Mouse (Mus musculus): Measurements from ENCODE around the gene Ccdc61. TPM values are rescaled to one million over a fixed set of nuclear protein-coding genes. Genes with fewer than 3 reads are reported as not detected.

The Ccdc61 gene
- 23.5 and 23.6 TPM in 2 replicates for polyA plus RNA-seq (2015; fragmentation: Nextera tagmentation; extraction: Ambion mirVana)

DNA sequence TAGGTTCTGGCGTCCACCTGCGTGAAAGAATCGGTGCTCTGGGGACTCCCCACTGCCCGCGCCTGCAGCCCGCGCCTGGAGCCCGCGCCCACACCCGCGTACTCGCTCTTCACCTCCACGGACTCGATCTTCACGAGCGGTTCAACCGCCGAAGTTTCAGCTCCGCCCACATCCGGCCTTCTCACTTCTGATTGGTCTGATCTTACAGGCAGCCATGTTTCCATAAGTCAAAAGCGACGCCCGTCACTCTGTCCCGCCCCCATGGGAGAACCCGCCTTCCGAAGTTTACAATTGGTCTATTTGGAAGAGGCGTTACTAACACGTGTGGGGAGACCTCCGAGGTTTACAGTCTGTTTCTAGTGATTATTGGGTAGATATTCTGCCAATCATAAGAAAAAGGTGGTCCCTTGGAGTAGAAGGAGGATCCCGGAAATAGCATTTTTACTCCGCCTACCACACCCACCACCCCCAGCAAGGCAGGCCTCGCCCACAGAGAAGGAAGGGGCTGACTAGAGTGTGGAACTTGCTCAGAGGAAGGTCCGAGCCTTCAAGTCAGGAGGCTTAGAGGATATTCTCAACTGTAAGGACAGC is at the start of gene Ccdc61:
Gene Ccdc61 (minus strand): TSS at position 175 of the 591 bp plus-strand sequence.
- peak; percentile 99 for ATAC-seq (ENCODE audit: low FRiP score)
- under 1% methylated on average over 33 of the region's 33 CpGs for WGBS

DNA sequence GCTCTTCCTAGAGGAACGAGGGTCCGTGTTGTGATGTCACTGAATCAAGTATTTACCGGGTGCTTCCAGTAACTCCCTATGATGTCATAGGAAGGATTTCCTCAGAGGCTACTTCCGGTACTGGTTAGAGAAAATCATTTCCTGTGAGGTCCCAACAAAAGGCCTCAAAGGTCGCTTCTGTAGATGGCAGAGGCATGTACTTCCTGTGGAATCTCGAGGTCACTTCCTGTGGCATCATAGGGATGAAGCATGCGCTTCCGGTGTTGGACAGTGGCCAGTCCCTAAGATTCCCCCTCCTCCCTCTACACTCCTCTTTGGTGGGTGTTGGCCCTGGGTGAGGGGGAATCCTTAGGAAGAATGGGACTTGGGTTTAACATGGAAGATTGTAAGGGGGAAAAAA is 49.2 kb upstream of the Ccdc61 start:
- Histone ChIP-seq H3K4me3 (no peak overlapping the region), H3K9me3 (no peaks in the 10 kb centered on the region), H3K4me2 (no peak overlapping the region), H3K4me1 (replicated peaks) (peaks cover 76% of the 10 kb centered on the region), H3K9ac (no peak overlapping the region), H3K36me3 (peaks cover 29% of the 10 kb centered on the region), H3K27me3 (no peaks in the 10 kb centered on the region), H3K27ac (peak overlapping the region; percentile 31)
- WGBS: 60% methylated on average over 8 of the region's 8 CpGs
- no peak for ATAC-seq (ENCODE audit: low FRiP score)

More for the DNA sequence above, at the start of gene Ccdc61:
- H3K4me3 ChIP-seq: peak within 1 kb of the TSS; percentile 64
- H3K9ac ChIP-seq: peak within 1 kb of the TSS; percentile 70
- no peaks in the 10 kb centered on the region for H3K9me3 ChIP-seq
- peak within 1 kb of the TSS; percentile 48 for H3K27ac ChIP-seq
- peak within 1 kb of the TSS; percentile 76 for H3K4me2 ChIP-seq
- no peaks in the 10 kb centered on the region for H3K36me3 ChIP-seq
- H3K4me1 ChIP-seq (replicated peaks): peaks cover 29% of the 10 kb centered on the region
- H3K27me3 ChIP-seq: no peaks in the 10 kb centered on the region

DNA sequence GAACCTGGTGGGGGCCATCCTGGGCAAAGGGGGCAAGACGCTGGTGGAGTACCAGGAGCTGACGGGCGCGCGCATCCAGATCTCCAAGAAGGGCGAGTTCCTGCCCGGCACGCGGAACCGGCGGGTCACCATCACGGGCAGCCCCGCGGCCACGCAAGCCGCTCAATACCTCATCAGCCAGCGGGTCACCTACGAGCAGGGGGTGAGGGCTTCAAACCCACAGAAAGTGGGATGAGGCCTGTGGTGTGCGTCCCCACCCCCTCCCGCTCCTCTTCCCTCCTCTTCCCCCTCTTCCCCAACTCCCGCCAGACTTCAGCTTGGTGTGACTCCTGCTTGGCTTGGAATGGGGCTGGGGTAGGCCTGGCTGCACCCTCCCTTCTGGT is 48.2 kb upstream of the Ccdc61 start:
- Histone ChIP-seq H3K27ac (peak overlapping the region; percentile 84), H3K27me3 (no peaks in the 10 kb centered on the region), H3K4me1 (replicated peaks) (peaks cover 66% of the 10 kb centered on the region)

DNA sequence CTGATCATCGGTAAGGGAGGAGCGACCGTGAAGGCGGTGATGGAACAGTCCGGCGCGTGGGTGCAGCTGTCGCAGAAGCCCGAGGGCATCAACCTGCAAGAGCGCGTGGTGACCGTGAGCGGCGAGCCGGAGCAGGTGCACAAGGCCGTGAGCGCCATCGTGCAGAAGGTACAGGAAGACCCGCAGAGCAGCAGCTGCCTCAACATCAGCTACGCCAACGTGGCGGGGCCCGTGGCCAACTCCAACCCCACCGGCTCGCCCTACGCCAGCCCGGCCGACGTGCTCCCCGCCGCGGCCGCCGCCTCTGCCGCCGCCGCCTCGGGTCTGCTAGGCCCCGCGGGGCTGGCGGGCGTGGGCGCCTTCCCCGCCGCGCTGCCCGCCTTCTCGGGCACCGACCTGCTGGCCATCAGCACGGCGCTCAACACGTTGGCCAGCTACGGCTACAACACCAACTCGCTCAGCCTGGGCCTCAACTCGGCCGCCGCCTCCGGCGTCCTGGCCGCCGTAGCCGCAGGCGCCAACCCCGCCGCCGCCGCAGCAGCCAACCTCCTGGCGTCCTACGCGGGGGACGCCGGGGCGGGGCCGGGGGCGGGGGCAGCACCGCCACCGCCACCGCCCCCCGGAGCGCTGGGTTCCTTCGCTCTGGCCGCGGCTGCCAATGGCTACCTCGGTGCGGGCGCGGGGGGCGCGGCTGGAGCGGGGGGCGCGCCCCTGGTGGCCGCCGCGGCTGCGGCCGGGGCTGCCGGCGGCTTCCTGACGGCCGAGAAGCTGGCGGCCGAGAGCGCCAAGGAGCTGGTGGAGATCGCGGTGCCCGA is 47.6 kb upstream of the Ccdc61 start:
- Histone ChIP-seq H3K36me3 (peaks cover 45% of the 10 kb centered on the region), H3K27ac (peak overlapping the region; percentile 84), H3K9me3 (no peaks in the 10 kb centered on the region), H3K4me2 (peak overlapping the region; percentile 59), H3K4me1 (replicated peaks) (peaks cover 60% of the 10 kb centered on the region), H3K27me3 (no peaks in the 10 kb centered on the region), H3K4me3 (peak overlapping the region; percentile 39), H3K9ac (peak overlapping the region; percentile 72)
- under 1% methylated on average over 97 of the region's 107 CpGs for WGBS
- ATAC-seq (ENCODE audit: low FRiP score): peak; percentile 33

More for the DNA sequence above, 48.2 kb upstream of the Ccdc61 start:
- no peak for ATAC-seq (ENCODE audit: low FRiP score)
- WGBS: 6% methylated on average over 15 of the region's 21 CpGs
- Histone ChIP-seq H3K4me3 (peak overlapping the region; percentile 39), H3K36me3 (peaks cover 39% of the 10 kb centered on the region), H3K9ac (peak overlapping the region; percentile 72), H3K4me2 (peak overlapping the region; percentile 59), H3K9me3 (no peaks in the 10 kb centered on the region)

DNA sequence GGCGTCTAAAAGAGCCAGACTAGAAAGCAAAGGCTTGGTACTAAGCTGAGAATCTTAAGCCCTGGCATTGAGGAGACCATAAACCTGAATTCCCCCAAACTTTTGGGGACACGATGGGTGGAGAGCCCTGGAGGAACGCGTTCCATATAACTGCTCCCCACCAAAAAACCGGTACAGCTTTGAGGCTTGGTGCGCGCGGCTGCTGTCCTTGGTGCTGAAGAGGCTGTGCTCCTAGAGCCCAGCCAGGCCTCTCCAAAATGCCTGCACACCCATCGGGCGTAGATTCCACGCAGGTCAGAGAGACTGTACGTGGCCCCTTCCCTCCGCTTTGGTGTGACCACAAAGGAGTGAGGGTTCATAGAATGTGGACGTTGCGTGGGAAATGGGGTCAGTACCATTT is 41.2 kb upstream of the Ccdc61 start:
- Histone ChIP-seq H3K36me3 (peaks cover 52% of the 10 kb centered on the region), H3K4me1 (replicated peaks) (peaks cover 47% of the 10 kb centered on the region), H3K4me3 (no peak overlapping the region), H3K4me2 (peak overlapping the region; percentile 38), H3K27me3 (no peaks in the 10 kb centered on the region), H3K9me3 (no peaks in the 10 kb centered on the region), H3K27ac (peak overlapping the region; percentile 92), H3K9ac (peak overlapping the region; percentile 43; the same call in 1 of the 2 replicates)
- no peak for ATAC-seq (ENCODE audit: low FRiP score)
- 19% methylated on average over 15 of the region's 15 CpGs for WGBS

DNA sequence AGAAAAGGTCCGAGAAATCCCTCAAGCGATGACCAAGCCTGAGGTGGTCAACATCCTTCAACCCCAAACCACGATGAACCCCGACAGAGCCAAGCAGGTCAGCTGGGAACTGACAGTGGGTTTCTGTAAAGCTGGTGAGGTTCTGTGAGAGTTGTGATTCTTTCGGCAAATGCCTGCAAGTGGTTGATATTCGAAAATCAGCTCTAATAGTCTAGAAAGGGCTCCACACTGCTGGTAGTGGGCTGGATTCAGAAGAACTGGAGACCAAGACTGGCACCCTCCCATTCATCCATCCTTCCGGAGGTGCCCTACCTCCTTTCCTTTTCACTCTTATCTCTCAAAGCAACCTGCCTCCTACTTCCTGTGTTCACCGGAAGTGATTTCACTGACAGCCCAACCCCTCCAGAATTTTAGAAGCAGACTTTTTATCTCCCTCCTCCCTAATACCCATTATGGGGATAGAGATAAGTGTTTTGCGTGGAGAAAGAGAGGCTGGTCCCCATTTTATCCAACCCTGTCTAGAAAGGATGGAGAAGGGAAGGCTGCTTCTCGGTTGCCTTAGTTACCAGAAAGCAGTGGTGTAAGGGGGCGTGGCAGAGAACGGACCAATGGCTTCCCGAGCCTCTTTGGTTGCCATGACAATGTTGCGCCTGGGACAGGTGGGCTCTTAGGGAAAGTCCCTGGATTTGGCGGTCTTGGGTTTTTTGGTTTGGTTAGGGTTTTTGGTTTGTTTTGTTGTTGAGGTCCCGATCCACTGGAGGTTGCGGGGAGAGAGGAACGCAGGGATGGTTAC is 40.5 kb upstream of the Ccdc61 start:
- peak overlapping the region; percentile 53 for H3K9ac ChIP-seq
- peak overlapping the region; percentile 11; the same call in 1 of the 2 replicates for H3K4me3 ChIP-seq
- H3K4me2 ChIP-seq: peak overlapping the region; percentile 38
- H3K27me3 ChIP-seq: no peaks in the 10 kb centered on the region
- H3K36me3 ChIP-seq: peaks cover 51% of the 10 kb centered on the region
- H3K9me3 ChIP-seq: no peaks in the 10 kb centered on the region
- WGBS: 14% methylated on average over 18 of the region's 18 CpGs
- H3K4me1 ChIP-seq (replicated peaks): peaks cover 46% of the 10 kb centered on the region
- ATAC-seq (ENCODE audit: low FRiP score): peak; percentile 19; the same call in 1 of the 2 replicates
- peak overlapping the region; percentile 92 for H3K27ac ChIP-seq

DNA sequence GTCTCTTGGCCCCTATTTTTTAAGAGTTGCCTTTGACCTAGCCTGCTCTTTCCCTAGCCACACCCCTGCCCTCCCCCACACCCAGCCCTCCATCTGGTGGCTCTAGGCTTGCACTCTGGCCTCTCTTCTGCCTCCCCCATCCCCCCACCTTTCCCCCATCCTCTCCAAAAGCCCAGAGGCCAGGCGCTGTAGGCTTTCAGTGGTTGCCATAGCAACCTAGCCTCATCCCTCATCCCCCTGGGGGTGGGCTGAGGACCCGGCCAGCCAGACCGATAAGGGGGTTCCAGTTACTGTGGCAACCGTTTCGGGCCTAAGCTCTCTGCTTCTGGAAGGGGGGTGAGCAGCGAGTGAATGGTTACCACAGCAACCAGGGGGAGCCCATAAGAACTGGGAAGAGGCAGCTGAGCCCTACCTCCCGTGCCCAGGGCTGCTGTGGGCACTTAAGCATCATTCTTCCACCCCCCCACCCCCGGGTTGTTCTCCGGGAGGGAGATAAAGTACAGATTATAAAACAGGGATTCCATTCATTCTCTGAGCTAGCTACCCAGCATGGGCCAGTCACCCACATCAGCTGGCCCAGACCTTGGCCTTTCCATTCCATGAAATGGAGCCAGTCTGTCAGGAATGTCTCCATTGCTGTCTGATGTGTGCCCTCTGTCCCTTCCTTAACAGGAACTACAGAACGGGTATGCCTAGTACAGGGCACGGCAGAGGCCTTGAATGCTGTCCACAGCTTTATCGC is 39.7 kb upstream of the Ccdc61 start:
- Histone ChIP-seq H3K9ac (peak overlapping the region; percentile 53; the same call in 1 of the 2 replicates), H3K36me3 (peaks cover 55% of the 10 kb centered on the region), H3K27ac (peak overlapping the region; percentile 92), H3K9me3 (no peaks in the 10 kb centered on the region), H3K4me3 (peak overlapping the region; percentile 11; the same call in 1 of the 2 replicates), H3K27me3 (no peaks in the 10 kb centered on the region), H3K4me2 (peak overlapping the region; percentile 38), H3K4me1 (replicated peaks) (peaks cover 46% of the 10 kb centered on the region)
- peak; percentile 92 for ATAC-seq (ENCODE audit: low FRiP score)
- WGBS: 12% methylated on average over 12 of the region's 12 CpGs

DNA sequence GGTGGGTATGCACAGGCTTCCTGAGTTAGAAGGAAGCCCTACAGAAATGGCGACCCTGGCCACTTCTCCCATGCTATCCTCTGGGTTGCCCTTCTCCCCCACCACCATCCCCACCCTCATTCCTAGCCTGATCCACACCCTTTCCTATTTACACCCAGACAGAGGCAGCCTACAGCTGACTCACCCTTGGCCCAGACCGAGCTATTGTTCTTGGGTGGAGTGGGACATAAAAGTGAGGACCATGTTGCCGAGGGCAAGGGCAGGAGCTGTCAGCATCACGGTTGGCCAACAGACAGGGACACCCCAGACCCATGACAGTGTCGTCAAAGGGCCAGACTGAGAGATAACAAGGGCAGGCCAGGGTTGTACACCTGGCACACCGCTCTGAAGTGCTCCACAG is 37.9 kb upstream of the Ccdc61 start:
- Histone ChIP-seq H3K27ac (peak overlapping the region; percentile 92), H3K36me3 (peaks cover 50% of the 10 kb centered on the region), H3K4me3 (no peak overlapping the region), H3K9ac (peak overlapping the region; percentile 53; the same call in 1 of the 2 replicates), H3K9me3 (no peaks in the 10 kb centered on the region), H3K27me3 (no peaks in the 10 kb centered on the region), H3K4me1 (replicated peaks) (peaks cover 53% of the 10 kb centered on the region), H3K4me2 (no peak overlapping the region)
- WGBS: 39% methylated on average over 6 of the region's 6 CpGs
- no peak for ATAC-seq (ENCODE audit: low FRiP score)

DNA sequence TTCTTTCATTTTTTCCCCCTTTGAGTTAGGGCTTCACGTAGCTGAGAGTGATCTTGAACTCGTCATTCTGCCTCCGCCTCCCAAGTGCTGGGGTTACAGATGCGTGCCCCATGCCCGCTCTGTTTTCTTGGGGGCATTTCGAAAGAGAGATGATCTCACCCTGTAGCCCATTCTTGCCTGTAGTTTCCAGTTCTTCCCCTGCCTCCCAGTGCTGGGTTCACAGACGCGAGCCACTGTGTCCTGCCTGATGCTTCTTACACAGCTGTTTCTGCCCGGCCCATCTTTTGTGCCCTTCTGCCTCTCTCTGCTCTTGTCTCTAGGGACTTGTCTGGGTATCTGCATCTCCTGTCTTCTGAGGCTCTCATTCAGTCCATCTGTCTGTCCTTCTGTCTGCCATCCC is 32.6 kb upstream of the Ccdc61 start:
- peak; percentile 43; the same call in 1 of the 2 replicates for ATAC-seq (ENCODE audit: low FRiP score)
- Histone ChIP-seq H3K4me3 (no peak overlapping the region), H3K27me3 (no peaks in the 10 kb centered on the region), H3K27ac (peak overlapping the region; percentile 89), H3K4me1 (replicated peaks) (peaks cover 54% of the 10 kb centered on the region), H3K9me3 (no peaks in the 10 kb centered on the region), H3K36me3 (peaks cover 49% of the 10 kb centered on the region), H3K4me2 (0 out of 2 replicates have a peak overlapping the region, but pooled peaks have one; percentile 0), H3K9ac (no peak overlapping the region)
- WGBS: 26% methylated on average over 9 of the region's 9 CpGs

DNA sequence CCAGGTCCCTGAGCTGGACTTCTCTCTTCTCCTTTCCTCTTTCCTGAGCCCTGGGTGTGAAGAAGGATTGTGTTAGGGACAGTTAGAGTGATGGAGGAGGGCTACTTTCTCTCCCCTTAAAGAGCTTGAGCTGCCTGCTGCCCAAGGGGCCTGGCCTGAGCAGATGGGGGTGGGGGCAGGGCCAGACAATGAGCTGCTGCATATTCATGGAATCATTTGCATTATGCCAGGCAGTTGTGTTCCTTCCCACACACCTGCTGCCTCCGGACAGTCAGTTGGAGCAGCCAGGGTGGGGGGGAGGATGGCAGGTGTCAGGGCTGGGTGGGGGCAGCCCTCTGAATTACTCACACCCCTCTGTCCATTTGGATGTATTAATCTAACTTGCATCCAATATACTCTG is 32.2 kb upstream of the Ccdc61 start:
- ATAC-seq (ENCODE audit: low FRiP score): peak; percentile 80
- peaks cover 53% of the 10 kb centered on the region for H3K4me1 ChIP-seq (replicated peaks)
- peak overlapping the region; percentile 60; the same call in 1 of the 2 replicates for H3K9ac ChIP-seq
- no peaks in the 10 kb centered on the region for H3K27me3 ChIP-seq
- peak overlapping the region; percentile 35 for H3K4me2 ChIP-seq
- no peak overlapping the region for H3K4me3 ChIP-seq
- H3K36me3 ChIP-seq: peaks cover 44% of the 10 kb centered on the region
- peak overlapping the region; percentile 89 for H3K27ac ChIP-seq
- 6% methylated on average over 1 of the region's 1 CpGs for WGBS
- H3K9me3 ChIP-seq: no peaks in the 10 kb centered on the region

DNA sequence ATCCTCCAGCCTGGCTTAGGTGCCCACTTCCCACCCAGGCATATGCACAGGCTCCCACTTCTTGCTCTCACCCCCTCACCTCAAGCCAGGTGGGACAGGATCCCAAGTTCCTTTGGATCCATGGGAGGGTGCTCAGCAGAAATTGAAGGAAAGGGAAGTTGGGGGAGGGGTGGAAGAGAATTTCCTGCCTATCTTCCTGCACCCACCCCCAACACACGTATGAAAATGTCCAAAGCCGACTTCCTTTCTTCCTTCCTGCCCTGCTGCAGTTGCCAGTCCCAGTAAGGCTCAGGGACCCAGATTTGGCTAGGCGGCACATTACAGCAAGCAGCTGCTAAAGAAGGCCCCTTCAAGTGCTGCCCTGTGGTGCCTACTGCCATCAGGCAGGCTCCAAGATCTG is 17.5 kb upstream of the Ccdc61 start:
- Histone ChIP-seq H3K27ac (peak overlapping the region; percentile 98), H3K4me1 (replicated peaks) (peaks cover 81% of the 10 kb centered on the region)
- 36% methylated on average over 3 of the region's 3 CpGs for WGBS

More for the DNA sequence above, 17.5 kb upstream of the Ccdc61 start:
- ATAC-seq (ENCODE audit: low FRiP score): no peak
- Histone ChIP-seq H3K9me3 (no peaks in the 10 kb centered on the region), H3K4me3 (peak overlapping the region; percentile 95), H3K9ac (peak overlapping the region; percentile 100), H3K27me3 (no peaks in the 10 kb centered on the region), H3K4me2 (peak overlapping the region; percentile 89), H3K36me3 (no peaks in the 10 kb centered on the region)

Data from hindbrain, embryonic 13.5 days (tissue).